Comparison of ENCODE assay signal across 8 mouse cellular contexts in the genomic region with DNA sequence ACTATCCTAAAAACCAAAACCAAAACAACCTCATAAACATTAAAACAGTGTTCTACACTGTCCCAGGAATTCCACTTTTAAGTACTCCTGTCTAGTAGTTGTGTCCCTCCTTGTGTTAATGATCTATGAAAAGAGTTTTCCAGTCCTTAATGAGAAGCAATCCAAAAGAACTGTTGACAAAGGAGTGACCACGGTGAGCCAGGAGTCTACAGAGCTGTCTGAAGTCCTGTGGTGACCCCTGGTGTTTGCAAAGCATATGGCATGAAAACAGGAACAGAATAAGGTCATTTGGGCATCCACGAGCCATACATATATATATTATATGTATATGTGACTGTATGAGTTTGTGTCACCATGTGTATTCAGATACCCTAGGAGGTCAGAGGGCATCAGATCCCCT. TPM values are rescaled to one million over a fixed set of nuclear protein-coding genes. Genes with fewer than 3 reads are reported as not detected.
A peak's percentile ranks its signal among the peaks of the same experiment; 100 is the strongest.
DNase-seq lines count a peak whose midpoint lies in the region; ATAC-seq and TF ChIP-seq lines count a peak whose summit lies in the region.

No protein-coding gene starts in this region.

- H3K4me2 ChIP-seq in forebrain, embryonic 14.5 days (ENCODE audit: low read length): no peak overlapping the region
- H3K4me2 ChIP-seq in neural tube, embryonic 14.5 days (ENCODE audit: low read depth, low read length): no peak overlapping the region

- peak; percentile 23; the same call in 1 of the 2 replicates for TF ChIP-seq CTCF in bone marrow macrophage, adult 2 months (IDR thresholded peaks at IDR 0.05; ENCODE audit: low read depth, low read length)

- intact Hi-C loops in left cerebral cortex, postnatal 14 days (cut with DNase I): loop anchor here (2.0 to 10.0 kb wide), 2 partner anchors 37 to 131 kb away; no protein-coding TSS in a partner anchor

- no peaks in the 10 kb centered on the region for H3K4me1 ChIP-seq in bone marrow macrophage, adult 2 months (ENCODE audit: control insufficient read depth, insufficient read depth, low read length)
- H3K4me1 ChIP-seq in forebrain, embryonic 14.5 days (ENCODE audit: control insufficient read depth, insufficient read depth, low read length): no peaks in the 10 kb centered on the region
- 0 out of 2 replicates have a peak, but pooled peaks cover 8% of the 10 kb centered on the region for H3K4me1 ChIP-seq in neural tube, embryonic 14.5 days (ENCODE audit: control insufficient read depth, insufficient read depth, low read length)

- 0 out of 2 replicates have a peak, but pooled peaks cover 1% of the 10 kb centered on the region for H3K36me3 ChIP-seq in forebrain, embryonic 14.5 days (ENCODE audit: control insufficient read depth, insufficient read depth, low read length)
- no peaks in the 10 kb centered on the region for H3K36me3 ChIP-seq in neural tube, embryonic 14.5 days (ENCODE audit: control insufficient read depth, insufficient read depth, low read length)

- 14% methylated on average over 2 of the region's 2 CpGs for WGBS in forebrain, embryonic 14.5 days
- WGBS in neural tube, embryonic 14.5 days: 12% methylated on average over 2 of the region's 2 CpGs

- peaks cover 36% of the 10 kb centered on the region for H3K27me3 ChIP-seq in forebrain, embryonic 14.5 days (replicated peaks; ENCODE audit: control insufficient read depth, insufficient read depth, low read length)
- H3K27me3 ChIP-seq in neural tube, embryonic 14.5 days (ENCODE audit: control insufficient read depth, insufficient read depth, low read length): peaks cover 18% of the 10 kb centered on the region

- no peaks in the 10 kb centered on the region for H3K9me3 ChIP-seq in forebrain, embryonic 14.5 days (replicated peaks; ENCODE audit: control insufficient read depth, low read length)
- H3K9me3 ChIP-seq in neural tube, embryonic 14.5 days (ENCODE audit: control insufficient read depth, low read length): no peaks in the 10 kb centered on the region

- H3K4me3 ChIP-seq in bone marrow macrophage, adult 2 months (ENCODE audit: insufficient read depth, low read length): no peak overlapping the region
- H3K4me3 ChIP-seq in forebrain, embryonic 14.5 days (ENCODE audit: low read depth, low read length): no peak overlapping the region
- H3K4me3 ChIP-seq in neural tube, embryonic 14.5 days (ENCODE audit: low read depth, low read length): no peak overlapping the region

- DNase-seq in left cerebral cortex, postnatal 14 days (ENCODE audit: low spot score in 2 of 2): peak; percentile 57 to 72
- DNase-seq in left cerebral cortex, adult 8-10 months (ENCODE audit: low spot score in 2 of 2): no peak
- DNase-seq in forebrain, embryonic 14.5 days (ENCODE audit: low spot score): peak; percentile 72
- peak; percentile 63 for DNase-seq in kidney, adult 11 months
- DNase-seq in lung, adult 18-20 months: peak; percentile 59 to 77
- no peak for DNase-seq in right cerebral cortex, postnatal 36 days (ENCODE audit: low spot score in 2 of 2)

- ATAC-seq in forebrain, embryonic 14.5 days: peak; percentile 43
- ATAC-seq in neural tube, embryonic 14.5 days (ENCODE audit: low read depth): peak; percentile 44

- no peak overlapping the region for H3K27ac ChIP-seq in bone marrow macrophage, adult 2 months (ENCODE audit: insufficient read depth, low read depth, low read length)
- no peak overlapping the region for H3K27ac ChIP-seq in forebrain, embryonic 14.5 days (ENCODE audit: low read depth, low read length)
- H3K27ac ChIP-seq in neural tube, embryonic 14.5 days (ENCODE audit: low read depth, low read length): no peak overlapping the region

- H3K9ac ChIP-seq in forebrain, embryonic 14.5 days (ENCODE audit: low read length): no peak overlapping the region
- no peak overlapping the region for H3K9ac ChIP-seq in neural tube, embryonic 14.5 days (replicated peaks; ENCODE audit: low read depth, low read length)

- TF ChIP-seq POLR2A in bone marrow macrophage, adult 2 months (IDR thresholded peaks at IDR 0.05; ENCODE audit: borderline replicate concordance, low read depth, low read length): no peak

RNA-seq across cellular contexts. Expression of gene Ube2m, which starts 8.0 kb away (rescaled TPM):
- total RNA-seq in left cerebral cortex, postnatal 14 days (2021): 100 to 1,000 TPM; 207 to 218 TPM
- total RNA-seq in left cerebral cortex, adult 8-10 months (2022): 100 to 1,000 TPM; 220 to 248 (median 229) TPM
- 171 and 193 TPM in 2 replicates for polyA plus RNA-seq in bone marrow macrophage, adult 2 months (2012; ENCODE audit: insufficient read depth, insufficient read length, missing spikeins)
- polyA plus RNA-seq in forebrain, embryonic 14.5 days (2014; fragmentation: Nextera tagmentation; extraction: Ambion mirVana): 73.4 and 77.9 TPM in 2 replicates
- polyA plus RNA-seq in neural tube, embryonic 14.5 days (2014; fragmentation: Nextera tagmentation; extraction: Ambion mirVana): 142 and 146 TPM in 2 replicates

RNA-seq across cellular contexts. Expression of gene Mzf1, which starts 8.5 kb away (rescaled TPM):
- 10 to 100 TPM; 15.5 to 16.7 TPM for total RNA-seq in left cerebral cortex, postnatal 14 days (2021)
- total RNA-seq in left cerebral cortex, adult 8-10 months (2022): 10 to 100 TPM; 12.2 to 14.3 (median 13.1) TPM
- 1.2 and 1.5 TPM in 2 replicates for polyA plus RNA-seq in bone marrow macrophage, adult 2 months (2012; ENCODE audit: insufficient read depth, insufficient read length, missing spikeins)
- polyA plus RNA-seq in forebrain, embryonic 14.5 days (2014; fragmentation: Nextera tagmentation; extraction: Ambion mirVana): 4.0 and 6.3 TPM in 2 replicates
- polyA plus RNA-seq in neural tube, embryonic 14.5 days (2014; fragmentation: Nextera tagmentation; extraction: Ambion mirVana): 8.4 and 9.0 TPM in 2 replicates

RNA-seq across cellular contexts. Expression of gene Chmp2a, which starts 11.5 kb away (rescaled TPM):
- total RNA-seq in left cerebral cortex, postnatal 14 days (2021): 100 to 1,000 TPM; 123 to 135 TPM
- total RNA-seq in left cerebral cortex, adult 8-10 months (2022): 100 to 1,000 TPM; 152 to 158 (median 152) TPM
- polyA plus RNA-seq in bone marrow macrophage, adult 2 months (2012; ENCODE audit: insufficient read depth, insufficient read length, missing spikeins): 161 and 167 TPM in 2 replicates
- 189 and 215 TPM in 2 replicates for polyA plus RNA-seq in forebrain, embryonic 14.5 days (2014; fragmentation: Nextera tagmentation; extraction: Ambion mirVana)
- 196 and 199 TPM in 2 replicates for polyA plus RNA-seq in neural tube, embryonic 14.5 days (2014; fragmentation: Nextera tagmentation; extraction: Ambion mirVana)

RNA-seq across cellular contexts. Expression of gene Zbtb45, which starts 36.2 kb away (rescaled TPM):
- 10 to 100 TPM; 33.3 to 35.6 TPM for total RNA-seq in left cerebral cortex, postnatal 14 days (2021)
- total RNA-seq in left cerebral cortex, adult 8-10 months (2022): 10 to 100 TPM; 34.2 to 36.9 (median 34.3) TPM
- 15.6 and 17.3 TPM in 2 replicates for polyA plus RNA-seq in bone marrow macrophage, adult 2 months (2012; ENCODE audit: insufficient read depth, insufficient read length, missing spikeins)
- polyA plus RNA-seq in forebrain, embryonic 14.5 days (2014; fragmentation: Nextera tagmentation; extraction: Ambion mirVana): 34.7 and 41.1 TPM in 2 replicates
- 36.0 and 40.5 TPM in 2 replicates for polyA plus RNA-seq in neural tube, embryonic 14.5 days (2014; fragmentation: Nextera tagmentation; extraction: Ambion mirVana)

RNA-seq across cellular contexts. Expression of gene Trim28, which starts 47.2 kb away (rescaled TPM):
- 100 to 1,000 TPM; 218 to 223 TPM for total RNA-seq in left cerebral cortex, postnatal 14 days (2021)
- total RNA-seq in left cerebral cortex, adult 8-10 months (2022): 100 to 1,000 TPM; 218 to 241 (median 229) TPM
- polyA plus RNA-seq in bone marrow macrophage, adult 2 months (2012; ENCODE audit: insufficient read depth, insufficient read length, missing spikeins): 165 and 177 TPM in 2 replicates
- polyA plus RNA-seq in forebrain, embryonic 14.5 days (2014; fragmentation: Nextera tagmentation; extraction: Ambion mirVana): 266 and 317 TPM in 2 replicates
- 251 and 280 TPM in 2 replicates for polyA plus RNA-seq in neural tube, embryonic 14.5 days (2014; fragmentation: Nextera tagmentation; extraction: Ambion mirVana)

Comparison
In these comparisons a context has a peak if more than half of its experiments do, and no peak if none do; other contexts are left out.
1. DNase-seq: peak in left cerebral cortex, postnatal 14 days (2 of 2), forebrain, embryonic 14.5 days (single experiment), kidney, adult 11 months (single experiment) and lung, adult 18-20 months (2 of 2); none in left cerebral cortex, adult 8-10 months (0 of 2) and right cerebral cortex, postnatal 36 days (0 of 2).